Mouse (Mus musculus) fat pad, adult 2 months (tissue): ENCODE measurements at regions not wholly inside any gene's neighbourhood (a gene's known extent, or its start where the extent isn't known, plus 50 kb on each side); places are given as distances from the start of the nearest gene placed in this dataset.

Experiments
- DNase-seq: peaks from one replicate; pipeline ENCODE4 v3.0.0-alpha.2; 2011; ENCODE audit warnings: low read depth, low spot score; ENCODE audit errors: extremely low read depth

GRCm38 (mm10) chr15:62448116-62448515 is 1396.9 kb downstream of the Gsdmc2 start:
- no peak for DNase-seq

GRCm38 (mm10) chr15:62439211-62439610 is 1405.8 kb downstream of the Gsdmc2 start:
- DNase-seq = no peak

GRCm38 (mm10) chr15:62436631-62437030 is 1408.3 kb downstream of the Gsdmc2 start:
- peak; percentile 97 for DNase-seq

GRCm38 (mm10) chr15:62435141-62435680 is 1409.8 kb downstream of the Gsdmc2 start:
- peak; percentile 98 for DNase-seq

GRCm38 (mm10) chr15:62432742-62433245 is 1412.2 kb downstream of the Gsdmc2 start:
- DNase-seq = no peak

- DNase-seq = no peak
Measured at GRCm38 (mm10) chr15:62431150-62431678, 1413.8 kb downstream of the Gsdmc2 start.

- no peak for DNase-seq
Measured at GRCm38 (mm10) chr15:62422995-62423394, 1422.0 kb downstream of the Gsdmc2 start.

GRCm38 (mm10) chr15:62421073-62421851 is 1423.7 kb downstream of the Gsdmc2 start:
- DNase-seq = peak; percentile 94

- DNase-seq = no peak
Measured at GRCm38 (mm10) chr15:62416691-62417090, 1428.3 kb downstream of the Gsdmc2 start.

- no peak for DNase-seq
Measured at GRCm38 (mm10) chr15:62413694-62414093, 1431.3 kb downstream of the Gsdmc2 start.

GRCm38 (mm10) chr15:62402142-62402541 is 1442.8 kb downstream of the Gsdmc2 start:
- no peak for DNase-seq

GRCm38 (mm10) chr15:62400984-62401609 is 1443.9 kb downstream of the Gsdmc2 start:
- DNase-seq = no peak

GRCm38 (mm10) chr15:62399381-62399780 is 1445.6 kb downstream of the Gsdmc2 start:
- no peak for DNase-seq

GRCm38 (mm10) chr15:62397009-62397408 is 1448.0 kb downstream of the Gsdmc2 start:
- DNase-seq = no peak

- DNase-seq = no peak
Measured at GRCm38 (mm10) chr15:62395377-62395776, 1449.6 kb downstream of the Gsdmc2 start.

GRCm38 (mm10) chr15:62393416-62393815 is 1451.6 kb downstream of the Gsdmc2 start:
- no peak for DNase-seq

- no peak for DNase-seq
Measured at GRCm38 (mm10) chr15:62392839-62393238, 1452.1 kb downstream of the Gsdmc2 start.

GRCm38 (mm10) chr15:62392381-62392780 is 1452.6 kb downstream of the Gsdmc2 start:
- DNase-seq = no peak

GRCm38 (mm10) chr15:62389431-62390105 is 1455.4 kb downstream of the Gsdmc2 start:
- DNase-seq = no peak

- DNase-seq = no peak
Measured at GRCm38 (mm10) chr15:62382233-62382632, 1459.4 kb upstream of the A1bg start.

- no peak for DNase-seq
Measured at GRCm38 (mm10) chr15:62374641-62375040, 1451.8 kb upstream of the A1bg start.
